Mouse (Mus musculus): ENCODE measurements around the gene Gm14597. TPM values are rescaled to one million over a fixed set of nuclear protein-coding genes. Genes with fewer than 3 reads are reported as not detected.
"Not testable (repeated sequence)": the region's sequence is repeated elsewhere in the genome, so short reads cannot be mapped to it uniquely, and the experiment has no call there.

Gene Gm14597
- total RNA-seq (2021) = not detected
- long read RNA-seq, experiment 1 = 0 reads
- long read RNA-seq, experiment 2 = 0 reads

DNA sequence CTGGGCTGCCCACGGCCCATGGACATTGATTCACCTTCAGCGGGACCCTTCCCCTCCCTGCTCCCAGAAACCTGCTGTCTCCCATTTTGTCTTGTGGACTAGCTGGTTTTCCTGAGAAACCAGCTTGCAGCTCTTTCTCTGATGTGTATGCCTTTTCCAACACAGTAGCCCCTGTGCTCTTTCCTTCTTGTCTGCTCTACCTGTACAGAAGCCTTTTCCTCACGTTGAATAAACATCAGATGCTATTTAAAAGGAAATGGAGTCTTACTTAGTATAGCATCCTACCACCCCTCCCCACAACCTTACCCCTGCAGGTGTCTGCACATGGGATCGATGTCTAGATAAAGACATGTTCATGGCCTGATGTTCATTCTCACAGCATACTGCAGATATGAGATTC is at the start of gene Gm14597:
Gene Gm14597, minus strand, starts transcription at position 101 of the 400 bp plus-strand sequence.
- DNase-seq; intact Hi-C loops (cut with DNase I): not testable (repeated sequence)
- peak within 1 kb of the TSS; percentile 81 for H3K27ac ChIP-seq
- H3K4me3 ChIP-seq = peak within 1 kb of the TSS; percentile 75

GRCm38 (mm10) chrX:53652917-53653316 is 44.1 kb upstream of the Gm14597 start:
- DNase-seq; H3K27ac ChIP-seq; H3K4me3 ChIP-seq; intact Hi-C loops (cut with DNase I): not testable (repeated sequence)

GRCm38 (mm10) chrX:53645885-53646284 is 37.1 kb upstream of the Gm14597 start:
- intact Hi-C loops (cut with DNase I) = no loop called here
- no peak for DNase-seq
- no peak overlapping the region for H3K4me3 ChIP-seq
- H3K27ac ChIP-seq = peak overlapping the region; percentile 61
- no peak for TF ChIP-seq CTCF (IDR thresholded peaks at IDR 0.05)

DNA sequence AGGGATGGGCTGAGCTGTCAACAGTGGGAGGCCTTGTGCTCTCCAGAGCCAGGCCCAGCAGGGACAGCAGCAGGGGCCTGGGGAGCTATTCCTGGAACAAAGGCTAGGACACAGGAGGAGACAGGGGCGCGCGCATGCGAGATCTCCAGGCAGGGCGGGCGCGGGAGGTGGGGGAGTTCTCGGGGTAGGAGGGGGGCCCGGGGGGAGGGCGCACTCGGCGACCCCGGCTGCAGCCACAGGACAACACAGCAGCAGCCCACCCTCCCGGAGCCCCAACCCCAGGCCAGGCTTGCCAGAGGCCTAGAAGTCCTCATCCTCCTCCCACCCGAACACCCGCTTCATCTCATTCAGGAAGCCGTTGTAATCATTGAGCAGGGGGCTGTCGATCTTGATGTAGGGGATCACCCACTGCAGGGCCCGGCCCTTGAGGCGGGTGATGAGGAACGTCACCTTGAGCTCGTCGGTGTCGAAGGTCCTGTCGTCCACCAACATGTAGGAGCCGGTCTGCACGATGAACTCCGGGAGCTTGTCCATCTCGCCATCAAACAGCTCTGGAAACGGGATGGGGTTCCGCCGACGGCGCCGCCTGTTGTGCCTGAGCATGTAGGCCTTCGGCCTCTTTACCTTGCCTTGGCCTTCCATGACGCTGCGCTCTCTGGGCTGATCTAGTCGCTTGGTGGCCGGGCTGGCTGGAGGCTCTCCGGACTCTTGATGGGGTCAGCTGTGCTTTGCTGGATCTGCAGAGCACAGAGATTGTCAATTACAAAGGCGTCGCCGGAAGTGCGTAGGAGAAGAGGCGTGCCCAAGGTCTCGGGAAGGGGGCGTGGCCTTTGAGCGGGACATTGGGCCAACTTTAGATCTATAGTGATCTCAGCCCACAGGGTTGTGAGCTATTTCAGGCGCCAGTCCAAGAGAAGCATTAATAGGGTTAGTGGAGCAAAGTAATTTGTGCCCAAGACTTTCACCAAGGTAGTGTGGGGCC is 34.5 kb upstream of the Gm14597 start, which contains the start of gene Rtl8a:
Gene Rtl8a, minus strand, starts transcription at position 703 of the 982 bp plus-strand sequence.
- H3K4me3 ChIP-seq = peak within 1 kb of the TSS; percentile 61
- DNase-seq = peak; percentile 86
- intact Hi-C loops (cut with DNase I) = not testable (repeated sequence)
- peak within 1 kb of the TSS; percentile 78 for H3K27ac ChIP-seq

GRCm38 (mm10) chrX:53642604-53642979 is 33.8 kb upstream of the Gm14597 start:
- H3K27ac ChIP-seq = peak overlapping the region; percentile 49; the same call in 1 of the 2 replicates
- DNase-seq; intact Hi-C loops (cut with DNase I): not testable (repeated sequence)
- peak overlapping the region; percentile 61 for H3K4me3 ChIP-seq

DNA sequence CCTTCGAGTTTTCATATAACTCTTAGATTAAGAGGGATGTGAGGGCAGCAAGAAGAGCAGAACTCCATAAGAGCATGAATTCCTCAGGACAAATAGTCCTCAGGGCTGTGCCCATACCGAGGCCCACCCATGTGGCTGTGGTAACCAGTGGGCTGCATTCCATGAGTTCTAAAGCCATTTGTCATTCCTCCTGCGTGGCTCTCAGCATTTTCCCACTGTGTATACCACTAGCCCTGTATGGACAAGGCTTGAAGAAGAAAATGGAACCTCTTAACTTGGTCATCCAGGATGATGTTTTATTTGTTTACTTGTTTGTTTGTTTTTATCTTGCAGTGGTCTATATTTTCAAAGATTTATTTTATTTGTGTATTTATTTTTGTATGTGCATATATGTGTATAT is 29.3 kb upstream of the Gm14597 start:
- H3K4me3 ChIP-seq; DNase-seq; H3K27ac ChIP-seq; intact Hi-C loops (cut with DNase I): not testable (repeated sequence)

DNA sequence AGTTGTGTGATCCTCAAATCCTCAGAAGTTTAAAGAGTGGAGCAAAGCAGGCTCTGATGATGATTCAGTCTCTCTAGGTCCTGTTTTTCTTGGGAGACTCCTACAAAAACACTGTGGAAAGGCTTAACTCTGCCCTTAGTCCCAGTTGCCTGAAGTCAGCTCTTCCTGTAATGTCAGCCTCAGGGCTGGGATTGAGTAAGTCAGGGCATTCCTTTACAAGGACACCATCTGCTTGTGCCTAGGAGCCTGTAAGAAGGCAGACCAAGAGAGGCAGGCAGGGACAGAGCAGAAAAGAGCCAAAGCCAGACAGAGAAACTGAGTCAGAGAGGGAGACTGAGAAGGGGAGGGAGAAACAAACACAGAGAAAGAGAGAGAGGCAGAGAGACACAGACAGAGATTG is 2.6 kb upstream of the Gm14597 start:
- peak overlapping the region; percentile 46; the same call in 1 of the 2 replicates for H3K27ac ChIP-seq
- intact Hi-C loops (cut with DNase I); H3K4me3 ChIP-seq; DNase-seq: not testable (repeated sequence)

- DNase-seq = peak; percentile 22
- intact Hi-C loops (cut with DNase I) = no loop called here
Measured at GRCm38 (mm10) chrX:53610571-53610970, 1.8 kb upstream of the Gm14597 start.

DNA sequence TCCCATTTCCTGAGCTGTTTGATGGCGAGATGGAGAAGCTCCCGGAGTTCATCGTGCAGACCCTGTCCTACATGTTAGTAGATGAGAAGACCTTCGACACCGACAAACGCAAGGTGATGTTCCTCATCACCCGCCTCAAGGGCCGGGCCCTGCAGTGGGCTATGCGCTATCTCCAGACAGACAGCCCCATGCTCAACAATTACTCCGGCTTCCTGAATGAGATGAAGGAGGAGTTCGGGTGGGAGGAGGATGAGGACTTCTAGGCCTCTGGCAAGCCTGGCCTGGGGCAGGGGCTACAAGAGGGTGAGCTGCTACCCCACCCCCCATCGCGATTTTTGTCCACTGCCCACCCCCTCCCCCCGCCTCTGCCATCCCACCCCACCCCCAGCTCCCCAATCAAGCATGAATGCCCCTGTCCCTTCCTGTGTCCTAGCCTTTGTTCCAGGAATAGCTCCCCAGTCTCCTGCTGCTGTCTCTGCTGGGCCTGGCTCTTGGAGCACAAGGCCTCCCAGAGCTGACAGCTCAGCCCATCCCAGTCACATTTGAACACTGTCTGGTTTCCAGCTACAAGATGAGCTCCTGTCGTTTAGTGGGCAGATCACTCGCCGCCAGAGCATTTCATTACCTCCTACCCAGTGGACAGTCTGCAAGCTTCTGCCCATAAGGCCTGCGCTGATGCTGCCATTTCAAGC is 511 bp downstream of the Gm14597 start:
- Histone ChIP-seq H3K4me3 (peak overlapping the region; percentile 75), H3K27ac (peak overlapping the region; percentile 81)
- TF ChIP-seq CTCF (IDR thresholded peaks at IDR 0.05) = no peak
- DNase-seq = no peak
- intact Hi-C loops (cut with DNase I) = no loop called here

More at GRCm38 (mm10) chrX:53610571-53610970, 1.8 kb upstream of the Gm14597 start:
- Histone ChIP-seq H3K27ac (peak overlapping the region; percentile 57; the same call in 1 of the 2 replicates), H3K4me3 (no peak overlapping the region)
- peak; percentile 76 for TF ChIP-seq CTCF (IDR thresholded peaks at IDR 0.05)

GRCm38 (mm10) chrX:53607242-53608121 is 1.3 kb downstream of the Gm14597 start, which contains the start of gene Rtl8c:
Gene Rtl8c, plus strand, starts transcription at chrX:53608032.
- intact Hi-C loops (cut with DNase I) = no loop called here
- DNase-seq = peak; percentile 64
- Histone ChIP-seq H3K4me3 (peak within 1 kb of the TSS; percentile 75), H3K27ac (peak within 1 kb of the TSS; percentile 81)
- TF ChIP-seq CTCF (IDR thresholded peaks at IDR 0.05) = no peak

DNA sequence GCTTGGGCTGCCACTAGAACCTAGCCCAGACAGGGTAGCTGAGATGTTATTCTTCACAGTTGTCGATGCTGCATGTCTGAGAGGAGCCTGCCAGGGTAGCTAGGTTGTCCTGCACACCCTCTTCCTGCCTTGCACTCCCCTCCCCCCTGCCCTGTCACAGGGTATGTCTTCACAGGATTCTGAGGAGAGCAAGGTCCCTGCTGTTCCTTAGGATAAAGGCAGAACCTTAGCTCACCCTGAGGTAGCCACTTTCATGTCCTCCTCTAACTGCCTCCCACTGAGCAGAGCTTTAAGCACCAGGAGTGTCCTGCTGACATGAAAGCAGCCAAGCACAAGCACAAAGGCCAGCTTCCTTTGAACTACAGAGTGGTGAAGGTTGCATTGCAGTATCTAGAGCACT is 2.6 kb downstream of the Gm14597 start:
- H3K4me3 ChIP-seq; DNase-seq; H3K27ac ChIP-seq; intact Hi-C loops (cut with DNase I): not testable (repeated sequence)

- TF ChIP-seq CTCF (IDR thresholded peaks at IDR 0.05) = peak; percentile 58
- H3K27ac ChIP-seq; H3K4me3 ChIP-seq; intact Hi-C loops (cut with DNase I): not testable (repeated sequence)
- DNase-seq = peak; percentile 43
Measured at GRCm38 (mm10) chrX:53599993-53600392, 8.8 kb downstream of the Gm14597 start.

DNA sequence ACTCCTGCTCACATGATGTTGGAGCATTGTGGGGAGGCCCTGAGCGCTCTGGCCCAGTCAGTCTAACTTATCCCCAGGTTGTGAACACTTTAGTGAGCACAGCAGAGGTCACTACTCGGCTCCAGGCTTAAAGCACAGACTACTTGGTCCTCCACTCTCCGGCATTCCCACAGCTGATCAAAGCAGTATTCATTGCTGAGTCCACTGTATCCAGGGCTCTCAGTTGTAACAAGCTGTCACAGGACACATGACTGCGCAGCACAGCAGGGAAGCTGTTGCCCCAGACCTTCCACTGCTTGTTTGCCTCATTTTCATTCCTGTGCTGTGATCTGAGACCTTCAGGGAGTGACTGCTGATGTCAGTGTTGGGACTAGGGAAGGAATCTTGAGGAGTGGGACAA is 25.4 kb downstream of the Gm14597 start:
- H3K27ac ChIP-seq; intact Hi-C loops (cut with DNase I); DNase-seq; H3K4me3 ChIP-seq: not testable (repeated sequence)

DNA sequence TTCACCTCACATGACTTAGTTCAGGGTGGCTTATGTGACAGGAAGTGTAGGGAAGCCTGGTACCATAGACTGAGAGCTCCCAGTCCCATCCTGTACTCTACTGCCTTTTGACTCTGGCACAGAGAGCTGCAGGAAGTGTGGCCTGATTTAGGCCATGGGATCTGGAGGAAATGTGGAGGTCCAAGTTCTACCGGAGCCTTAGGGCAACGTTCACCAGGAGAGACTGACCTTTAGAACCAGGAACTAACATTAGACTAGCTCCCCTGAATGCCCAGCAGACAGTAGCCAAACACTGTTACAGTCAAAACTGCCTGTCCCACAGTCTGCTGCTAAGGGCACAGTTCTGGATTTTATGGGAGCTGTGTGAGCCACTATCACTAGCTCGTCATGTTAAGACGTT is 27.4 kb downstream of the Gm14597 start:
- H3K27ac ChIP-seq; H3K4me3 ChIP-seq; DNase-seq; intact Hi-C loops (cut with DNase I): not testable (repeated sequence)

Data from gastrocnemius, adult 2 months (tissue).